Mouse (Mus musculus): Measurements from ENCODE around the gene Cobl. TPM values are rescaled to one million over a fixed set of nuclear protein-coding genes. Genes with fewer than 3 reads are reported as not detected.
A peak's percentile ranks its signal among the peaks of the same experiment; 100 is the strongest.

Gene Cobl
- total and polyA plus RNA-seq, 3 experiments = 13.2 to 18.0 (median 14.7) TPM

GRCm38 (mm10) chr11:12394701-12395100, 70.1 kb downstream of the Cobl start:
- Histone ChIP-seq H3K27ac (no peak overlapping the region; the same call in 1 of the 2 replicates), H3K79me2 (replicated peaks; ENCODE audit: control insufficient read depth, insufficient read depth, low read length) (no peaks in the 10 kb centered on the region), H3K27me3 (ENCODE audit: control insufficient read depth, insufficient read depth, low read length) (no peaks in the 10 kb centered on the region), H3K9ac (ENCODE audit: low read depth, low read length) (no peak overlapping the region), H3K36me3 (ENCODE audit: control insufficient read depth, insufficient read depth, low read length) (no peaks in the 10 kb centered on the region), H3K4me1 (ENCODE audit: control insufficient read depth, insufficient read depth, low read length) (peaks cover 3% of the 10 kb centered on the region; the same call in 1 of the 2 replicates), H3K4me3 (no peak overlapping the region)
- intact Hi-C loops (cut with DNase I) = loop anchor here (5.0 kb wide), 1 partner anchor 38 kb away; no protein-coding TSS in a partner anchor
- WGBS = 50% methylated on average over 1 of the region's 1 CpGs
- TF ChIP-seq CTCF (IDR thresholded peaks at IDR 0.05) (no peak), EP300 (IDR thresholded peaks at IDR 0.05; ENCODE audit: insufficient read depth, low read depth, low read length) (no peak), POLR2A (IDR thresholded peaks at IDR 0.05; ENCODE audit: insufficient read depth, low read depth, low read length) (no peak)
- DNase-seq = no peak

GRCm38 (mm10) chr11:12394151-12394550, 70.6 kb downstream of the Cobl start:
- Histone ChIP-seq H3K4me1 (ENCODE audit: control insufficient read depth, insufficient read depth, low read length) (peaks cover 3% of the 10 kb centered on the region; the same call in 1 of the 2 replicates), H3K36me3 (ENCODE audit: control insufficient read depth, insufficient read depth, low read length) (no peaks in the 10 kb centered on the region), H3K79me2 (replicated peaks; ENCODE audit: control insufficient read depth, insufficient read depth, low read length) (no peaks in the 10 kb centered on the region), H3K9ac (ENCODE audit: low read depth, low read length) (no peak overlapping the region), H3K27ac (no peak overlapping the region; the same call in 1 of the 2 replicates), H3K27me3 (ENCODE audit: control insufficient read depth, insufficient read depth, low read length) (no peaks in the 10 kb centered on the region), H3K4me3 (no peak overlapping the region)
- TF ChIP-seq EP300 (IDR thresholded peaks at IDR 0.05; ENCODE audit: insufficient read depth, low read depth, low read length) = no peak
- no peak for TF ChIP-seq POLR2A (IDR thresholded peaks at IDR 0.05; ENCODE audit: insufficient read depth, low read depth, low read length)
- TF ChIP-seq CTCF (IDR thresholded peaks at IDR 0.05) = no peak
- peak in 1 of 2 experiments; percentile 36 for DNase-seq
- 28% methylated on average over 3 of the region's 3 CpGs for WGBS
- intact Hi-C loops (cut with DNase I) = no loop called here

GRCm38 (mm10) chr11:12384826-12385225, 79.9 kb downstream of the Cobl start:
- no peak overlapping the region for H3K9ac ChIP-seq (ENCODE audit: low read depth, low read length)
- peaks cover 8% of the 10 kb centered on the region for H3K4me1 ChIP-seq (ENCODE audit: control insufficient read depth, insufficient read depth, low read length)
- H3K79me2 ChIP-seq (replicated peaks; ENCODE audit: control insufficient read depth, insufficient read depth, low read length) = no peaks in the 10 kb centered on the region
- no peaks in the 10 kb centered on the region for H3K27me3 ChIP-seq (ENCODE audit: control insufficient read depth, insufficient read depth, low read length)
- 15% methylated on average over 2 of the region's 2 CpGs for WGBS
- H3K27ac ChIP-seq = no peak overlapping the region
- TF ChIP-seq EP300 (IDR thresholded peaks at IDR 0.05; ENCODE audit: insufficient read depth, low read depth, low read length) (no peak), POLR2A (IDR thresholded peaks at IDR 0.05; ENCODE audit: insufficient read depth, low read depth, low read length) (no peak), CTCF (IDR thresholded peaks at IDR 0.05) (no peak)
- peaks cover 7% of the 10 kb centered on the region for H3K36me3 ChIP-seq (ENCODE audit: control insufficient read depth, insufficient read depth, low read length)
- DNase-seq = peak; percentile 33 to 56
- no peak overlapping the region for H3K4me3 ChIP-seq
- intact Hi-C loops (cut with DNase I) = no loop called here

GRCm38 (mm10) chr11:12382991-12383390, 81.8 kb downstream of the Cobl start:
- H3K27ac ChIP-seq = no peak overlapping the region
- intact Hi-C loops (cut with DNase I) = no loop called here
- DNase-seq = no peak
- H3K79me2 ChIP-seq (replicated peaks; ENCODE audit: control insufficient read depth, insufficient read depth, low read length) = no peaks in the 10 kb centered on the region
- no peaks in the 10 kb centered on the region for H3K27me3 ChIP-seq (ENCODE audit: control insufficient read depth, insufficient read depth, low read length)
- H3K36me3 ChIP-seq (ENCODE audit: control insufficient read depth, insufficient read depth, low read length) = peaks cover 7% of the 10 kb centered on the region
- H3K4me1 ChIP-seq (ENCODE audit: control insufficient read depth, insufficient read depth, low read length) = peaks cover 8% of the 10 kb centered on the region
- H3K4me3 ChIP-seq = no peak overlapping the region
- no peak overlapping the region for H3K9ac ChIP-seq (ENCODE audit: low read depth, low read length)
- TF ChIP-seq CTCF (IDR thresholded peaks at IDR 0.05) (no peak), POLR2A (IDR thresholded peaks at IDR 0.05; ENCODE audit: insufficient read depth, low read depth, low read length) (no peak), EP300 (IDR thresholded peaks at IDR 0.05; ENCODE audit: insufficient read depth, low read depth, low read length) (no peak)
- WGBS = 37% methylated on average over 4 of the region's 4 CpGs

GRCm38 (mm10) chr11:12381096-12381495, 83.7 kb downstream of the Cobl start:
- Histone ChIP-seq H3K9ac (ENCODE audit: low read depth, low read length) (no peak overlapping the region), H3K4me1 (ENCODE audit: control insufficient read depth, insufficient read depth, low read length) (peaks cover 8% of the 10 kb centered on the region), H3K27ac (no peak overlapping the region), H3K4me3 (no peak overlapping the region), H3K36me3 (ENCODE audit: control insufficient read depth, insufficient read depth, low read length) (peaks cover 7% of the 10 kb centered on the region), H3K79me2 (replicated peaks; ENCODE audit: control insufficient read depth, insufficient read depth, low read length) (no peaks in the 10 kb centered on the region), H3K27me3 (ENCODE audit: control insufficient read depth, insufficient read depth, low read length) (no peaks in the 10 kb centered on the region)
- intact Hi-C loops (cut with DNase I) = no loop called here
- no peak for TF ChIP-seq CTCF (IDR thresholded peaks at IDR 0.05)
- no peak for TF ChIP-seq EP300 (IDR thresholded peaks at IDR 0.05; ENCODE audit: insufficient read depth, low read depth, low read length)
- no peak for TF ChIP-seq POLR2A (IDR thresholded peaks at IDR 0.05; ENCODE audit: insufficient read depth, low read depth, low read length)
- DNase-seq = no peak
- WGBS = 79% methylated on average over 3 of the region's 3 CpGs

- Histone ChIP-seq H3K9ac (ENCODE audit: low read depth, low read length) (no peak overlapping the region), H3K36me3 (ENCODE audit: control insufficient read depth, insufficient read depth, low read length) (no peaks in the 10 kb centered on the region), H3K79me2 (replicated peaks; ENCODE audit: control insufficient read depth, insufficient read depth, low read length) (no peaks in the 10 kb centered on the region), H3K4me1 (ENCODE audit: control insufficient read depth, insufficient read depth, low read length) (no peaks in the 10 kb centered on the region), H3K4me3 (no peak overlapping the region), H3K27me3 (ENCODE audit: control insufficient read depth, insufficient read depth, low read length) (no peaks in the 10 kb centered on the region), H3K27ac (no peak overlapping the region)
- TF ChIP-seq POLR2A (IDR thresholded peaks at IDR 0.05; ENCODE audit: insufficient read depth, low read depth, low read length) (no peak), CTCF (IDR thresholded peaks at IDR 0.05) (no peak), EP300 (IDR thresholded peaks at IDR 0.05; ENCODE audit: insufficient read depth, low read depth, low read length) (no peak)
- intact Hi-C loops (cut with DNase I) = no loop called here
- 90% methylated on average over 3 of the region's 3 CpGs for WGBS
- DNase-seq = no peak
Measured at GRCm38 (mm10) chr11:12376628-12377027, 88.1 kb downstream of the Cobl start.

Data from heart, adult 2 months (tissue).